Mouse (Mus musculus): ENCODE measurements around the gene Grasp. TPM values are rescaled to one million over a fixed set of nuclear protein-coding genes. Genes with fewer than 3 reads are reported as not detected.

Gene Grasp
- total and polyA plus RNA-seq, 3 experiments: 0.09 to 0.16 TPM; not detected in 1

DNA sequence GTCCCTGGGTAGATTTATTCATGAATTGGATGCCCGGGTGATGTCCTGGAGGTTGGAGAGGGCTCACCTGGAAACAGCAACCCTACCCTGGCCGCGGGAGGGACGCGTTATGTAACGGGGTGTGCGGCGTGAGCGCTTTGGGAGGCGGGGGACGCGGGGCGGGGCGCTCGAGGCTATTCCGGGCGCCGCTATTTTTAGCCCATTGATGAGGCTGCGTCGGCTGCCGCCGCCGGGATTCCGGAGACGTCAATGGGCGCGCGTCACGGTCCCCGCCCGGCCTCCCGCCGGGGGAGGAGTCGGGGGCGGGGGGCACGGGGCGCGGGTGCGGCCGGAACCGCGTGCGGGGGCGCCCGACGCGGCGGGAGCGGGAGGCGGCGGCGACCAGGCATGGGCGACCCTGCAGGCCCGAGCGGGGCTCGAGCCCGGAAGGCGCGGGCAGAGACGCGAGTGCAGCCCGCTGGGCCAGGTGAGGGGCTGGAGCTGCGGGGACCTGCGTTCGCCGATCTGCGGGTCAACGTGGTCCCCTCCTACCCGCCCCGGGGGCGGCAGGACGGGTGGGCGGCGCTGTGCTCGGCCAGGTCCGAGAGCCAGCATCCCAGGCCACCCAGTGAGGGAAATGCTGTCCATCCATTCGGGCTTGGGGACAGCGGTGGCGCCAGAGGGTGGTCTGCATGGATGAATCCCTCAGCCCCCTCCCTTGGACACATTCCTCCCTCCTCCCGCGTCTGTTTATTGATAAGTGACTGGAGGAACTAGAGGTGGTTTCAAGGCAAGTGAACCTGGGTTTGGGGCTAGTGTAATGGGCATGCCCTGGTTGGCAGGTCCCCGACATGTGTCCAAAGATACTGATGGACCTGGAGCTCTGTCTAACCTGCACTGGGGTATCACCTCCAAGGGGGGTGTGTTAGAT lies 30.2 kb downstream of the Grasp start, which contains the start of gene Nr4a1:
Nr4a1 (plus strand) TSS at position 384 of the 910 bp plus-strand sequence.
- Histone ChIP-seq H3K4me1 (ENCODE audit: insufficient read depth, low read depth, low read length) (no peaks in the 10 kb centered on the region), H3K36me3 (replicated peaks) (no peaks in the 10 kb centered on the region), H3K4me3 (ENCODE audit: low read depth, low read length) (no peak within 1 kb of the TSS; the same call in 1 of the 2 replicates), H3K9me3 (replicated peaks) (peaks cover 49% of the 10 kb centered on the region), H3K27me3 (ENCODE audit: insufficient read depth, low read length) (peaks cover 10% of the 10 kb centered on the region; the same call in 1 of the 2 replicates)
- ATAC-seq (ENCODE audit: extremely low read depth, insufficient number of reproducible peaks, low FRiP score, poor library complexity, severe bottlenecking): no peak
- no peak for TF ChIP-seq POLR2AphosphoS5 (IDR thresholded peaks at IDR 0.05; ENCODE audit: insufficient replicate concordance, low read depth, low read length)
- TF ChIP-seq GATA1 (IDR thresholded peaks at IDR 0.05; ENCODE audit: borderline replicate concordance, low read length): no peak
- TF ChIP-seq TAL1 (conservative IDR thresholded peaks at IDR 0.05; ENCODE audit: low read depth, low read length): no peak
- DNase-seq (ENCODE audit: low spot score): no peak

DNA sequence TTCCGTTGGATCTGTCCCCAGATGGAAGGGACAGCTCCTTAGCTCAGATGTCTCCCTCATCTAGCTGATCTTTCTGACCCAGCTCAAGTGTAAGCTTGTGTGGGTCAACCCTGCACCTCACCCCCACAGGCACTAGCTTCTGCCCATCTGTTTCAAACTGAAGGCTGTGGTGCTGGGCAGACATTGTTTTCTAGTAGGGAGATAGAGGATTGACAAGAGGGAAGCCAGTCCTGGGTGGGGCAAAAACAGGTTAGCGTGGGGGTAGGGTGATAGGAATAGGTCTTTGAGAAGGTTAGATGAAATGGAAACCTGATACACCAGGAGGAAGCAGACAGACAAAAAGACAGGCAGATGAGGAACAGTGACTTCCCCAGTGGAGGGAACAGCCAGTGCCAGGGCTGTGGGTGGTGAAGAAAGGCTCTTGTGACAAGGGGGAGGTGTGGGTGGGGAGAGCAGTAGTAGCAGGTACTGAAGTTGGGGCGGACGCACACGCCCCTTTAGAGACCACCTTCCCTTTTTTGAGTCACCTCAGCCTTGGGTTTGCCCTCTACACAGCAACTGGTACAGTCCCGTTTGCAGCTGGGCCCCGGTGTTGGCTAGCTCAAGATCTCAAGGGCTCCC lies 32.0 kb downstream of the Grasp start:
- no peak for ATAC-seq (ENCODE audit: extremely low read depth, insufficient number of reproducible peaks, low FRiP score, poor library complexity, severe bottlenecking)
- DNase-seq (ENCODE audit: low spot score): no peak

DNA sequence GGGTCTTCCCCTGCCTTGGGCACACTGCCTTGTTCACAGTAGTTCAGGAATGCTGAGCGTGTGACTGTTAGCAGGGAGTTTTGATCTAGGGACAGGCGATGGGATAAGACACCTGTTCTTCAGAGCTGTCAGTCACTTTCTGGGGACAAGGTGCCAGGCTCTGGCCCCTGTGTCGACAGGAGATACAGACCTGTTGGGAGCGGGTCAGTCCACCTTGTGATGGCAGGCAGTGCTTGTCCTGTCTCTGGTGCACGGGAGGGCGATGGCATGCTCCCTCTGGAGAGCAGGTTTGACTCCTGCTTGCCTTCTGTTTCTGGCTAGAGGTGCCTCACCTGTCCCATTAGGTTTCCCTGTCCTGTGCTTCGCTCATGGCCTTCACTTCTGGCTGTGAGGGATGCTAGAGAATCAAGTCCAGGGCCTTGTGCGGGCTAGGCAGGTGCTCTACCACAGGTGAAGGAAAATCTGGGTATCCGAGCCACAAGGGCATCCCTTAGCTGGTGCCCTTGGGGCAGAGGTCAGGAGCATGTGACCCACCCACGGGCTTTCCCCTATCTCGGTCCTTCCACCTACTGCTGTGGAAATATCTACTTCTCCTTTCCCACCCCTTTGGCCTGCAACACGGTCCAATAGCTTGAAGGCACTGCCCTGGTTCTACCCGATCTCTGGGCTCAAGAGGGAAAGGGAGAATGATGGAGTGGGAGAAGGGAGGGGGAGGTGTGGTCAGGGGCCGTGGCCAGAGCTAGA lies 32.6 kb downstream of the Grasp start:
- peaks cover 51% of the 10 kb centered on the region for H3K9me3 ChIP-seq (replicated peaks)
- H3K27me3 ChIP-seq (ENCODE audit: insufficient read depth, low read length): peaks cover 18% of the 10 kb centered on the region; the same call in 1 of the 2 replicates
- no peaks in the 10 kb centered on the region for H3K36me3 ChIP-seq (replicated peaks)
- no peaks in the 10 kb centered on the region for H3K4me1 ChIP-seq (ENCODE audit: insufficient read depth, low read depth, low read length)
- ATAC-seq (ENCODE audit: extremely low read depth, insufficient number of reproducible peaks, low FRiP score, poor library complexity, severe bottlenecking) (no peak), DNase-seq (ENCODE audit: low spot score) (no peak)
- TF ChIP-seq POLR2AphosphoS5 (IDR thresholded peaks at IDR 0.05; ENCODE audit: insufficient replicate concordance, low read depth, low read length) (no peak), GATA1 (IDR thresholded peaks at IDR 0.05; ENCODE audit: borderline replicate concordance, low read length) (no peak), CTCF (IDR thresholded peaks at IDR 0.05; ENCODE audit: low read depth, low read length) (no peak)
- no peak overlapping the region for H3K4me3 ChIP-seq (ENCODE audit: low read depth, low read length)

More for the DNA sequence above, 32.0 kb downstream of the Grasp start:
- no peaks in the 10 kb centered on the region for H3K4me1 ChIP-seq (ENCODE audit: insufficient read depth, low read depth, low read length)
- no peak overlapping the region for H3K4me3 ChIP-seq (ENCODE audit: low read depth, low read length)
- no peaks in the 10 kb centered on the region for H3K36me3 ChIP-seq (replicated peaks)
- H3K9me3 ChIP-seq (replicated peaks): peaks cover 52% of the 10 kb centered on the region
- H3K27me3 ChIP-seq (ENCODE audit: insufficient read depth, low read length): peaks cover 18% of the 10 kb centered on the region; the same call in 1 of the 2 replicates
- TF ChIP-seq GATA2 (IDR thresholded peaks at IDR 0.05; ENCODE audit: borderline replicate concordance, low read depth, low read length) (no peak), CTCF (IDR thresholded peaks at IDR 0.05; ENCODE audit: low read depth, low read length) (no peak), GATA1 (IDR thresholded peaks at IDR 0.05; ENCODE audit: borderline replicate concordance, low read length) (no peak), TAL1 (conservative IDR thresholded peaks at IDR 0.05; ENCODE audit: low read depth, low read length) (no peak), POLR2AphosphoS5 (IDR thresholded peaks at IDR 0.05; ENCODE audit: insufficient replicate concordance, low read depth, low read length) (no peak)

DNA sequence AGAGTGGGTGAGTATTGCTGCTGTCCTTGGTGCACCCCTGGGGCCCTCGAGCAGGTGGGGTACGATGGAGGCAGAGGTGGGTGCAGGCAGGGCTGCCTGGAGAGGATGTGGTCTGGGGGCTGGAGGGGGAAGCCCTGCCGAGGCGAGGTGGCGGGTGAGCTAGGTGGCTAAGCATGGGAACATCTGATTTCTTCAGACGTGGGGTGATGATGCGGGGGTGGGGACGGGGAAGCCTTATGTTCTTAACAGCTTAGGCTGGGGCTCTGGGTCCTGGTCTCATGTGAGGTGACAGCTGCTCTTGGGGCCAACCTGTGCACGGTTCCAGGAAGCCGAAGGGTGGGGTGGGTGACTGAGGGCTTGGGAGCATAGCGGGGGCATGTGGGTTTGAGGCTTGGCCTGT lies 34.4 kb downstream of the Grasp start:
- Histone ChIP-seq H3K36me3 (replicated peaks) (no peaks in the 10 kb centered on the region), H3K9me3 (replicated peaks) (peaks cover 55% of the 10 kb centered on the region), H3K4me3 (ENCODE audit: low read depth, low read length) (no peak overlapping the region), H3K27me3 (ENCODE audit: insufficient read depth, low read length) (peaks cover 18% of the 10 kb centered on the region; the same call in 1 of the 2 replicates), H3K4me1 (ENCODE audit: insufficient read depth, low read depth, low read length) (no peaks in the 10 kb centered on the region)
- no peak for DNase-seq (ENCODE audit: low spot score)
- TF ChIP-seq GATA2 (IDR thresholded peaks at IDR 0.05; ENCODE audit: borderline replicate concordance, low read depth, low read length) (no peak), CTCF (IDR thresholded peaks at IDR 0.05; ENCODE audit: low read depth, low read length) (no peak), TAL1 (conservative IDR thresholded peaks at IDR 0.05; ENCODE audit: low read depth, low read length) (no peak), GATA1 (IDR thresholded peaks at IDR 0.05; ENCODE audit: borderline replicate concordance, low read length) (no peak), POLR2AphosphoS5 (IDR thresholded peaks at IDR 0.05; ENCODE audit: insufficient replicate concordance, low read depth, low read length) (no peak)
- no peak for ATAC-seq (ENCODE audit: extremely low read depth, insufficient number of reproducible peaks, low FRiP score, poor library complexity, severe bottlenecking)

DNA sequence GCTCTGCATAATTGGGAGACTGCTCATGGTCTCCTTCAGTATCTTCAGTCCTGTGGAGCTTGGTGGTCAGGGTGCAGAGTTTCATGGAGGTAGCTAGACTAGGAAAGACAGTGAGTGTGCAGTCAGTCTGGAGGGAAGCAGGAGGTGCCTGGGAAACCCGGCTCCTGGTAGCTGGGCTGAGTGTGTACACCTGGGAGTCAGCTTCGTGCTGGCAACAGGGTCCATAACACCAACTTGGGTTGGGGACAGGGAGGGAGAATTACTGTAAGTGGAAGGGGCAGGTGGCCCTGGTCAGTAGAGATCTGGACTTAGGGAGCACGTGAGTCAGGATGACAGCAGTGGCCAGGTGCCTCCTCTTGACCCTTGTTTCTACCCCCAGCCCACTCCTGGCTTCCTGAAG lies 35.9 kb downstream of the Grasp start:
- Histone ChIP-seq H3K4me1 (ENCODE audit: insufficient read depth, low read depth, low read length) (no peaks in the 10 kb centered on the region), H3K9me3 (replicated peaks) (peaks cover 50% of the 10 kb centered on the region), H3K36me3 (replicated peaks) (no peaks in the 10 kb centered on the region), H3K27me3 (ENCODE audit: insufficient read depth, low read length) (peaks cover 10% of the 10 kb centered on the region; the same call in 1 of the 2 replicates), H3K4me3 (ENCODE audit: low read depth, low read length) (no peak overlapping the region)
- TF ChIP-seq POLR2AphosphoS5 (IDR thresholded peaks at IDR 0.05; ENCODE audit: insufficient replicate concordance, low read depth, low read length) (no peak), GATA1 (IDR thresholded peaks at IDR 0.05; ENCODE audit: borderline replicate concordance, low read length) (no peak), CTCF (IDR thresholded peaks at IDR 0.05; ENCODE audit: low read depth, low read length) (no peak), GATA2 (IDR thresholded peaks at IDR 0.05; ENCODE audit: borderline replicate concordance, low read depth, low read length) (no peak), TAL1 (conservative IDR thresholded peaks at IDR 0.05; ENCODE audit: low read depth, low read length) (no peak)
- no peak for ATAC-seq (ENCODE audit: extremely low read depth, insufficient number of reproducible peaks, low FRiP score, poor library complexity, severe bottlenecking)
- no peak for DNase-seq (ENCODE audit: low spot score)
